Mouse (Mus musculus): ENCODE data around the gene Troap.

GRCm38 (mm10) chr15:99089069-99089468 is 14.7 kb downstream of the Troap start:
- TF ChIP-seq CTCF (IDR thresholded peaks at IDR 0.05; ENCODE audit: control insufficient read depth, insufficient read depth, insufficient replicate concordance, low read depth, low read length) (no peak), POLR2A (IDR thresholded peaks at IDR 0.05; ENCODE audit: control insufficient read depth, low read depth, low read length) (no peak)

All from testis, adult 2 months (tissue).